Mouse (Mus musculus): ENCODE measurements around the gene Slc37a1. TPM values are rescaled to one million over a fixed set of nuclear protein-coding genes. Genes with fewer than 3 reads are reported as not detected.
A peak's percentile ranks its signal among the peaks of the same experiment; 100 is the strongest.

The Slc37a1 gene
- polyA plus RNA-seq, 1 experiment, result 6.1 TPM

DNA sequence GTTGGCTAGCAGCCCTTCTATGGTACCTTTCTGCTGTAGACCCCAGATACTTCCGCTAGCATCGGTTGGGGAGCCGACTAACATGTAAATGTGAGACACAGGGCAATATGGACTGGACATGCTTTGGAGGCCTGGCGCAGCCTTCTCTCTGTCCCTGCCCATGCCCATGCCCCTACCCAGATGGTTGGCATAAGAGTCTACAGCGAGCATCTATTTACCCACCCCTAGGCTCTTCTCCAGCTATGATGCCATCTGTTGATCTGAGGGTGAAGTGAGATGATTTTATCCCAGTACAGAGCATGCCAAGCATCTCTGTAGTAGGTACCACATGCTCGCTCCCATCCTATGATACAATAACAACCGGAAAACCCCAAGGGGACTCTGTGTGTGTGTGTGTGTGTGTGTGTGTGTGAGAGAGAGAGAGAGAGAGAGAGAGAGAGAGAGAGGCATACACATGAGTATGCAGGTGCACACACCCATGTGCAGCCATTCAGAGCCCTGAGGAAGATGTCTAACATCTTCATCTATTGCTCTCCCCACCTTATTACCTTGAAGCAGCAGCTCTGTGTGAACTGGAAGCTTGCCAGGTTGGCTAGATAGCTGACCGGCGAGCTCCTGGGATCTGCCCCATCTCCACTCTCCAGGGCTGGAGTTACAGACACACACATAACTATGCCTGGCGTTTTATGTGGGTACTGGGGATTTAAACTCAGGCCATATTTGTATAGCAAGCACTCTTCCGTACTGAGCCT is 48.1 kb downstream of the Slc37a1 start:
- Histone ChIP-seq H3K27me3 (ENCODE audit: control insufficient read depth, insufficient read depth, low read length) (no peaks in the 10 kb centered on the region), H3K4me3 (replicated peaks; ENCODE audit: insufficient read depth, low read depth, low read length) (no peak overlapping the region), H3K27ac (ENCODE audit: insufficient read depth, low read length) (peak overlapping the region; percentile 74), H3K4me1 (ENCODE audit: control insufficient read depth, insufficient read depth, low read length) (peaks cover 32% of the 10 kb centered on the region)
- 16% methylated on average over 11 of the region's 11 CpGs for WGBS
- peak; percentile 69 to 89 for DNase-seq
- no peak for TF ChIP-seq POLR2A (IDR thresholded peaks at IDR 0.05; ENCODE audit: borderline replicate concordance, insufficient read depth, low read length)
- no peak for TF ChIP-seq CTCF (IDR thresholded peaks at IDR 0.05; ENCODE audit: borderline replicate concordance, insufficient read depth, low read depth, low read length)

DNA sequence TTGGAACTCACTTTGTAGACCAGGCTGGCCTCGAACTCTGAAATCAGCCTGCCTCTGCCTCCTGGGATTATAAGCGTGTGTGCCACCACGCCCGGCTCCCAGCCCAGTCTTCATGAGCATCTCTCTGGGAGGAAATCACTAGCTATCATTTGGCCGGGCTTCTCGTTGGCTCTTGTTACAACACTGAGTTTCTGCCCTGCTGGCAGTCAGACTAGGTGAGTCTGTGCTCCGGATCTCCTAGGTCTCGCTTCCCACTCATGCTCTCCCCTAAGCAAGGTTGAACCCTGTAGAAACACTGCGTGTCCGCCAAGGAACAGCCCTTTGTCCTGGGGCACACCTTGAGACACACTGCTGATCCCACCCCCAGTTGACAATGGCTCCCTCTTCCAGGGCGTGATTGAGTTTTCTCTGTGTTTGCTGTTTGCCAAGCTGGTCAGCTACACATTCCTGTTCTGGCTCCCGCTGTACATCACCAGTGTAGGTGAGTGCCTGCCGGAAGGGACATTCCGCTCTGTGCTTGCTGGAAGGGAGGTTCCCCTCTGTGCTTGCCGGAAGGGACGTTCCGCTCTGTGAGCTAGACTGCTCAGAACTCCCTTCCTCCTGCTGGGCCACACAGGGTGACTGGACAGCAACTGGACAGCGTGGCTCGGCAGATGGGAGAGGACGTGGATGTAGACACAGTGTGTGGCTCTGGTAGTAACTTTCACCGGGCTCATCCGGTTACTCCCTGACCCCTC is 48.9 kb downstream of the Slc37a1 start:
- WGBS, result 14% methylated on average over 22 of the region's 22 CpGs
- Histone ChIP-seq H3K27me3 (ENCODE audit: control insufficient read depth, insufficient read depth, low read length) (no peaks in the 10 kb centered on the region), H3K27ac (ENCODE audit: insufficient read depth, low read length) (peak overlapping the region; percentile 58), H3K4me1 (ENCODE audit: control insufficient read depth, insufficient read depth, low read length) (peaks cover 32% of the 10 kb centered on the region), H3K4me3 (replicated peaks; ENCODE audit: insufficient read depth, low read depth, low read length) (no peak overlapping the region)
- TF ChIP-seq POLR2A (IDR thresholded peaks at IDR 0.05; ENCODE audit: borderline replicate concordance, insufficient read depth, low read length), result no peak
- no peak for TF ChIP-seq CTCF (IDR thresholded peaks at IDR 0.05; ENCODE audit: borderline replicate concordance, insufficient read depth, low read depth, low read length)
- peak; percentile 42 to 59 for DNase-seq

GRCm38 (mm10) chr17:31339769-31340168 is 53.2 kb downstream of the Slc37a1 start:
- Histone ChIP-seq H3K27me3 (ENCODE audit: control insufficient read depth, insufficient read depth, low read length) (no peaks in the 10 kb centered on the region), H3K4me1 (ENCODE audit: control insufficient read depth, insufficient read depth, low read length) (peaks cover 21% of the 10 kb centered on the region), H3K27ac (ENCODE audit: insufficient read depth, low read length) (no peak overlapping the region), H3K4me3 (replicated peaks; ENCODE audit: insufficient read depth, low read depth, low read length) (no peak overlapping the region)
- TF ChIP-seq CTCF (IDR thresholded peaks at IDR 0.05; ENCODE audit: borderline replicate concordance, insufficient read depth, low read depth, low read length) (no peak), POLR2A (IDR thresholded peaks at IDR 0.05; ENCODE audit: borderline replicate concordance, insufficient read depth, low read length) (no peak)
- DNase-seq, result no peak
- 89% methylated on average over 2 of the region's 2 CpGs for WGBS

GRCm38 (mm10) chr17:31342191-31342590 is 55.6 kb downstream of the Slc37a1 start:
- DNase-seq, result no peak
- 57% methylated on average over 6 of the region's 6 CpGs for WGBS

DNA sequence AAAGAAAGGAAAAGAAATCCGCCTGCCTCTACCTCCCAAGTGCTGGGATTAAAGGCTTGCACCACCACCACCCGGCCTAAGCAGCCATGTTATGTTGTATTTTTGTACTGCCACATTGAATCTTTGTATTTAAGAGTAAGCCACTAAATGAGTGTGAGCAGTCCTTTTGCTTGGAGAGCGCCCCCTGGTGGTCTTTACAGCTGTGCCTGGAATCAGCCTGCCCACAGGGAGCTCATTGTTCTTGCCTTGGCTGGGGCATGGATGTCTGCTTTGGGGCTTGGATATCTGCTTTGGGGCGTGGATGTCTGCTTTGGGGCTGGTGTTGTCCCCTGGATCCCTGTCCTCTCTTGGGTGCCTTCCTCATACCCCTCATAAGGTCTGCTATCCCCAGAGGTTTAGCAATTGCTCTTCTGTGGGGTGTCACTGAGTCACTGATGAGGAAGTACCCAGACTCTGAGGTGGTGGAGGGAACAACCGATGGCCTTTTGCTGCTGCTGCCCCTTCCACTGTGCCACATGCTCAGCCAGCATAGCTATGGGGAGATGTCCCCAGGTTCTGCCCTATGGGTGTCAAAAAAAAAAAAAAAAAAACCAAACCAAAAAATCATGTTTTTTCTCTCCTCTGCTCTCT is 57.7 kb downstream of the Slc37a1 start:
- peak; percentile 71 to 80 for DNase-seq
- no peak overlapping the region for H3K4me3 ChIP-seq (replicated peaks; ENCODE audit: insufficient read depth, low read depth, low read length)
- TF ChIP-seq CTCF (IDR thresholded peaks at IDR 0.05; ENCODE audit: borderline replicate concordance, insufficient read depth, low read depth, low read length) (peak; percentile 76), POLR2A (IDR thresholded peaks at IDR 0.05; ENCODE audit: borderline replicate concordance, insufficient read depth, low read length) (no peak)
- WGBS, result 48% methylated on average over 5 of the region's 5 CpGs
- H3K27me3 ChIP-seq (ENCODE audit: control insufficient read depth, insufficient read depth, low read length), result no peaks in the 10 kb centered on the region
- peaks cover 13% of the 10 kb centered on the region for H3K4me1 ChIP-seq (ENCODE audit: control insufficient read depth, insufficient read depth, low read length)
- no peak overlapping the region for H3K27ac ChIP-seq (ENCODE audit: insufficient read depth, low read length)

More at GRCm38 (mm10) chr17:31342191-31342590, 55.6 kb downstream of the Slc37a1 start:
- TF ChIP-seq CTCF (IDR thresholded peaks at IDR 0.05; ENCODE audit: borderline replicate concordance, insufficient read depth, low read depth, low read length) (no peak), POLR2A (IDR thresholded peaks at IDR 0.05; ENCODE audit: borderline replicate concordance, insufficient read depth, low read length) (no peak)
- H3K27ac ChIP-seq (ENCODE audit: insufficient read depth, low read length), result no peak overlapping the region
- H3K4me3 ChIP-seq (replicated peaks; ENCODE audit: insufficient read depth, low read depth, low read length), result no peak overlapping the region
- peaks cover 5% of the 10 kb centered on the region; the same call in 1 of the 2 replicates for H3K4me1 ChIP-seq (ENCODE audit: control insufficient read depth, insufficient read depth, low read length)
- no peaks in the 10 kb centered on the region for H3K27me3 ChIP-seq (ENCODE audit: control insufficient read depth, insufficient read depth, low read length)

DNA sequence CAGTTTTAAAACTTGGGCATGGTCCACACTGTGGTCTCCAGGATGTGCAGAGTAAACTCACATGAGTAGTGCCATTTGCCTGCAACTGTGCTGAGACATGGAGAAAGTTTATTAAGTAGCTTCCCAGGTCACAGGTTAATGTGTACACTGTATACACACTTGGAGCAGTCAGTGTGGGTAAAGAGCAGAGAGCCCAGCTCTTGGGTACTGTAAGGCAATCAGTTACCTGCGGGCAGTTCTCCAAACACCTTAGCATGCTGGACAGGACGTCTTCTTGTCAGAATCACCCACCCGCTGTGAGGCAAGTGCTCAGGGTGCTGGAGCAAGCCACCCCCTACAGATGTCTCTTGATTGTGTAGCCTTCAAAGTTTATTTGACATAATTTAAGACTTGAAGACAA is 58.2 kb downstream of the Slc37a1 start:
- TF ChIP-seq CTCF (IDR thresholded peaks at IDR 0.05; ENCODE audit: borderline replicate concordance, insufficient read depth, low read depth, low read length) (no peak), POLR2A (IDR thresholded peaks at IDR 0.05; ENCODE audit: borderline replicate concordance, insufficient read depth, low read length) (no peak)
- no peak overlapping the region for H3K4me3 ChIP-seq (replicated peaks; ENCODE audit: insufficient read depth, low read depth, low read length)
- DNase-seq, result no peak
- peaks cover 13% of the 10 kb centered on the region for H3K4me1 ChIP-seq (ENCODE audit: control insufficient read depth, insufficient read depth, low read length)
- H3K27ac ChIP-seq (ENCODE audit: insufficient read depth, low read length), result no peak overlapping the region
- WGBS, result 93% methylated on average over 3 of the region's 3 CpGs
- no peaks in the 10 kb centered on the region for H3K27me3 ChIP-seq (ENCODE audit: control insufficient read depth, insufficient read depth, low read length)

GRCm38 (mm10) chr17:31348129-31348528 is 61.5 kb downstream of the Slc37a1 start:
- peaks cover 13% of the 10 kb centered on the region for H3K4me1 ChIP-seq (ENCODE audit: control insufficient read depth, insufficient read depth, low read length)
- no peak overlapping the region for H3K27ac ChIP-seq (ENCODE audit: insufficient read depth, low read length)
- TF ChIP-seq CTCF (IDR thresholded peaks at IDR 0.05; ENCODE audit: borderline replicate concordance, insufficient read depth, low read depth, low read length) (no peak), POLR2A (IDR thresholded peaks at IDR 0.05; ENCODE audit: borderline replicate concordance, insufficient read depth, low read length) (no peak)
- peak; percentile 47 to 57 for DNase-seq
- no peaks in the 10 kb centered on the region for H3K27me3 ChIP-seq (ENCODE audit: control insufficient read depth, insufficient read depth, low read length)
- 22% methylated on average over 5 of the region's 5 CpGs for WGBS
- H3K4me3 ChIP-seq (replicated peaks; ENCODE audit: insufficient read depth, low read depth, low read length), result no peak overlapping the region
